Mouse (Mus musculus) left cerebral cortex, adult 2 months (tissue): ENCODE data around the gene Kcnmb2. TPM values are rescaled to one million over a fixed set of nuclear protein-coding genes. Genes with fewer than 3 reads are reported as not detected.

Source experiments
- DNase-seq, 2 experiments: peaks; one replicate each; pipeline ENCODE4 v3.0.0; 2021 to 2022; ENCODE audit warnings: low spot score in 2 of 2, mixed read lengths in 1 of 2; ENCODE audit errors: extremely low spot score in 1 of 2
- H3K27ac ChIP-seq: fragments of 200-600 bp; 2 replicates; pipeline ENCODE4 v1.8.1; 2022
- H3K4me3 ChIP-seq: fragments of 200-600 bp; 2 replicates; pipeline ENCODE4 v1.8.1; 2022
- CTCF ChIP-seq: fragments of 200-600 bp; IDR thresholded peaks from 2 replicates; pipeline ENCODE4 v1.8.1; 2022; ENCODE audit warnings: antibody characterized with exemption, mild to moderate bottlenecking, moderate library complexity
- intact Hi-C: fragments of 180-260 bp; cut with DNase I; formaldehyde crosslinking; loops from one replicate; pipeline ENCODE4 v1.15.1; 2025
- total RNA-seq, 2 experiments: library from RNA; stranded (reverse); gene quantifications; 2 replicates each; pipeline ENCODE4 v1.2.3; 2021

The Kcnmb2 gene
- total RNA-seq, 2 experiments from 2014 or later: 6.3 to 7.0 TPM

DNA sequence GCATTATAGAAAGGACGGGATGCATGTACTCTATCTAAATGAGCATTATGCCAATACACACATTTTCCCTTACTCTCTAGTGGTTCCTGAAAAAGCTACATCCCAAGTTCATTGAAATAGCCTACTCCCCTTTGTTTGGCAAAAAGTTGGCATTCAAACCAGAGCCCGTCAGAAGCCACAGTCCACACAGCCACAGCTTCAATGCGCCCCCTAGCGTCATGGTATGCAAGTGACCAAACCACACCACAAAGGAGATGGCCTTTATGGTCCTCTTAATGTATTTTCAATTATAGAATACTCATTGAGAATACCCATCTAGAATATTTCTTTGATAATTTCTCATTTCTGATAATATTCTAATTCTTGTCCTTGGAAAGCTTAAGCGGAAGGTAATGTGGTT lies 286.2 kb downstream of the Kcnmb2 start:
- H3K27ac ChIP-seq: no peak overlapping the region
- peak; percentile 77 for TF ChIP-seq CTCF
- DNase-seq: peak; percentile 28 to 51
- H3K4me3 ChIP-seq: no peak overlapping the region
- intact Hi-C loops: loop anchor here (1.0 kb wide), 1 partner anchor 398 kb away; no protein-coding TSS in a partner anchor

DNA sequence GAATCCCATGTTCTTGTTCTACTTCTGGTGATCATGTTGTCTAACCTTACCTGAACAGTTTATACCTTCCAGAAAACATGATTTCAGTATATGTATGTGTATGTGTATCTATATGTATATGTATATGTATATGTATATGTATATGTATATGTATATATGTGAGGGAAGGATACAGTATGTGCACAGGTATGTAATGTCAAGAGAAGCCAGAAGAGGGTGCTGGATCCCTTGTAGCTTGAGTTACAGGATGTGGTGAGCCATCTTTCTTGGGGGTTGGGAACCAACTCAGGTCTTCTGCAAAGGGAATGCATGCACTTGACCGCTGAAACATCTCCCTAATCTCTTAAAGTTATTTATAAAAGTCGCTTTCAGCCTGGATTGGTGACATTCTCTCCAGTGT lies 286.6 kb downstream of the Kcnmb2 start:
- Histone ChIP-seq H3K4me3 (no peak overlapping the region), H3K27ac (no peak overlapping the region)
- TF ChIP-seq CTCF: no peak
- no peak for DNase-seq
- intact Hi-C loops: loop anchor here (1.0 kb wide), 1 partner anchor 399 kb away; no protein-coding TSS in a partner anchor

DNA sequence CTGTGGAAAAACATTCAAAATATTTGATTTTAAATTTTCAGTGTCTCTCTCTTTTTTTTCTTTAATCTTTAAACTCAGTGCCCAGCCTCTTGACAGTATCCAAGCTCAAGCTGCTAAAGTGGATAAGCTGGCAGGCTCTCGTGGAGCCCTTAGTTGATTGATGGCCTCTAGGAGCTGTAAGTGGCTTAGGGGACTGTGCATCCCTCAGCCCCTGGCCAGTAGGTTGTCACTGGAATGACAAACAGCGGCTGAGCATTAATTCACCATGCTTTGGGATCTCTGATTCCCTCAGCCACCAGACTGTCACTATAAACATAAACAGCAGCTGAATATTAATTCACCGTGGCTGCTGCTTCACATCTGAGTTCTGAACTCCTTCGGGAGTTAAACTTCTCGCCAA lies 287.6 kb downstream of the Kcnmb2 start:
- no peak overlapping the region for H3K27ac ChIP-seq
- DNase-seq: no peak
- intact Hi-C loops: no loop called here
- H3K4me3 ChIP-seq: no peak overlapping the region
- no peak for TF ChIP-seq CTCF

DNA sequence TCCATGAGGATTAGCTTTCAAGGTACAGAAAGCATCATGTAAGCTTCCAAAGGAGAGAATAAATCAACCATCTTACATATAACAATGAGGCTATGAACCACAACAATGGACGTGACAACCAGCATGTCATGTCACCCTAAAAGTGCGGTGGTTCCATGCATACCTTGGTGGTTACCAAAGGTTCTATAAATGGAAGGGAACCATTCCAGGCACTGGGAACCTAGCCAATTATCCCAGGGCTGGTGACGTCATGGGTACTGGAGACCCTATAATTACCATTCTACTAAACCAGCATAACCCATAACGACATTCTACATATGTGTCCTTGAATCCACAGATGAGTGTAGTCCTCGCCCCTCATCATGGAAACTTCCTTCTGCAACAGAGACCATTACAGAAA lies 291.7 kb downstream of the Kcnmb2 start:
- no peak overlapping the region for H3K27ac ChIP-seq
- no peak for DNase-seq
- no peak for TF ChIP-seq CTCF
- intact Hi-C loops: no loop called here
- no peak overlapping the region for H3K4me3 ChIP-seq

DNA sequence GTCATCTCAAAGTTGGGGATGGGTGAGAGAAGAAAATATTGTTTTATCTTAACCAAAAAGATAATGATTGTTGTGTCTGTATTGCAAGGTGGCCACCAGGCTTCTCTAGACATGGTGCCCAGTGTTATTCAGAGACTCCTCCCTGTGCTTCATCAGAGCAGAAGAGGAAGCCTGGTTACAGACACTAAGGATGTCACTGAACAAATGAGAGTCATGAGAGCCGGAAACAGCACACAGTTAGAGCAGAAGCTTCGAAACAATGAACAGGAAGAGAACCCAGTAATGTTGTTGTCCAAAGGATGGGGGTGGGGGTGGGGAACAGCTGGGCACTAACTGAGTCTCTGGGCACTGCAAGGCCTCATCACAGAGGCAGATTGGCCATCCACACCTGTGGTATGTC lies 324.4 kb downstream of the Kcnmb2 start:
- H3K4me3 ChIP-seq: no peak overlapping the region
- intact Hi-C loops: no loop called here
- DNase-seq: no peak
- no peak for TF ChIP-seq CTCF
- no peak overlapping the region for H3K27ac ChIP-seq

DNA sequence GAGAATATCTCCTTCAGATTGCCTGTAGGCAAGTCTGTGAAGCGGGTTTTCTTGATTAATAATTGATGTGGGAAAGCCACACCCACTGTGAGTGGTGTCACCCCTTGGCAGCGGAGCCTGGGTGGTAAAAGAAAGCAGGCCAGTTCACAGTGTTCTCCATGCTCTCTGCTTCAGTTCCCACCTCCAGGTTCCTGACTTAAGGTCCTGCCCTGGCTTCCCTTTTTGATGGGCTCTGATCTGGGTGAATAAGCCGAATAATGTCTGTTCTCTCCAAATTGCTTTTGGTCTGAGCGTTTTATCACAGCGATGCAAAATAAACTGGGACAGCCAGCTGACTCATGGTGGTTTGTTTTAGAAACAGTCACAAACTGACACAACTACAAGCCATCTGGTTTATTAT lies 334.5 kb downstream of the Kcnmb2 start:
- H3K4me3 ChIP-seq: no peak overlapping the region
- DNase-seq: peak in 1 of 2 experiments; percentile 8
- TF ChIP-seq CTCF: no peak
- H3K27ac ChIP-seq: no peak overlapping the region
- intact Hi-C loops: no loop called here
